Mouse (Mus musculus): ENCODE data around the gene Psma6.
A peak's percentile ranks its signal among the peaks of the same experiment; 100 is the strongest.
"Not testable (repeated sequence)": the region's sequence is repeated elsewhere in the genome, so short reads cannot be mapped to it uniquely, and the experiment has no call there.

Gene Psma6

GRCm38 (mm10) chr12:55384023-55384749 is at the start of gene Psma6:
Gene Psma6, plus strand, starts transcription at chr12:55384222.
- Histone ChIP-seq H3K36me3 (ENCODE audit: control insufficient read depth, insufficient read depth, low read length, poor library complexity, severe bottlenecking) (no peaks in the 10 kb centered on the region), H3K27me3 (ENCODE audit: control insufficient read depth, insufficient read depth, low read length, poor library complexity, severe bottlenecking) (no peaks in the 10 kb centered on the region)
- no peak for DNase-seq (ENCODE audit: low read depth, low spot score)

- not testable (repeated sequence) for DNase-seq (ENCODE audit: low read depth, low spot score); H3K36me3 ChIP-seq (ENCODE audit: control insufficient read depth, insufficient read depth, low read length, poor library complexity, severe bottlenecking); H3K27me3 ChIP-seq (ENCODE audit: control insufficient read depth, insufficient read depth, low read length, poor library complexity, severe bottlenecking)
Measured at GRCm38 (mm10) chr12:55338490-55338889, 45.5 kb upstream of the Psma6 start.

GRCm38 (mm10) chr12:55343045-55343444 is 41.0 kb upstream of the Psma6 start:
- DNase-seq (ENCODE audit: low read depth, low spot score); H3K27me3 ChIP-seq (ENCODE audit: control insufficient read depth, insufficient read depth, low read length, poor library complexity, severe bottlenecking); H3K36me3 ChIP-seq (ENCODE audit: control insufficient read depth, insufficient read depth, low read length, poor library complexity, severe bottlenecking): not testable (repeated sequence)

- DNase-seq (ENCODE audit: low read depth, low spot score): no peak
- no peaks in the 10 kb centered on the region for H3K36me3 ChIP-seq (ENCODE audit: control insufficient read depth, insufficient read depth, low read length, poor library complexity, severe bottlenecking)
- H3K27me3 ChIP-seq (ENCODE audit: control insufficient read depth, insufficient read depth, low read length, poor library complexity, severe bottlenecking): no peaks in the 10 kb centered on the region
Measured at GRCm38 (mm10) chr12:55343998-55344397, 40.0 kb upstream of the Psma6 start.

- no peak for DNase-seq (ENCODE audit: low read depth, low spot score)
- no peaks in the 10 kb centered on the region for H3K36me3 ChIP-seq (ENCODE audit: control insufficient read depth, insufficient read depth, low read length, poor library complexity, severe bottlenecking)
Measured at GRCm38 (mm10) chr12:55344583-55344982, 39.4 kb upstream of the Psma6 start.

GRCm38 (mm10) chr12:55353423-55353822 is 30.6 kb upstream of the Psma6 start:
- Histone ChIP-seq H3K36me3 (ENCODE audit: control insufficient read depth, insufficient read depth, low read length, poor library complexity, severe bottlenecking) (no peaks in the 10 kb centered on the region), H3K27me3 (ENCODE audit: control insufficient read depth, insufficient read depth, low read length, poor library complexity, severe bottlenecking) (no peaks in the 10 kb centered on the region)
- DNase-seq (ENCODE audit: low read depth, low spot score): no peak

More at GRCm38 (mm10) chr12:55344583-55344982, 39.4 kb upstream of the Psma6 start:
- H3K27me3 ChIP-seq (ENCODE audit: control insufficient read depth, insufficient read depth, low read length, poor library complexity, severe bottlenecking): no peaks in the 10 kb centered on the region

- Histone ChIP-seq H3K27me3 (ENCODE audit: control insufficient read depth, insufficient read depth, low read length, poor library complexity, severe bottlenecking) (no peaks in the 10 kb centered on the region), H3K36me3 (ENCODE audit: control insufficient read depth, insufficient read depth, low read length, poor library complexity, severe bottlenecking) (no peaks in the 10 kb centered on the region)
- peak; percentile 70 for DNase-seq (ENCODE audit: low read depth, low spot score)
Measured at GRCm38 (mm10) chr12:55354904-55355303, 29.1 kb upstream of the Psma6 start.

GRCm38 (mm10) chr12:55357303-55357702 is 26.7 kb upstream of the Psma6 start:
- no peaks in the 10 kb centered on the region for H3K36me3 ChIP-seq (ENCODE audit: control insufficient read depth, insufficient read depth, low read length, poor library complexity, severe bottlenecking)
- H3K27me3 ChIP-seq (ENCODE audit: control insufficient read depth, insufficient read depth, low read length, poor library complexity, severe bottlenecking): no peaks in the 10 kb centered on the region
- DNase-seq (ENCODE audit: low read depth, low spot score): no peak

GRCm38 (mm10) chr12:55360929-55361328 is 23.1 kb upstream of the Psma6 start:
- DNase-seq (ENCODE audit: low read depth, low spot score): peak; percentile 17
- Histone ChIP-seq H3K36me3 (ENCODE audit: control insufficient read depth, insufficient read depth, low read length, poor library complexity, severe bottlenecking) (no peaks in the 10 kb centered on the region), H3K27me3 (ENCODE audit: control insufficient read depth, insufficient read depth, low read length, poor library complexity, severe bottlenecking) (no peaks in the 10 kb centered on the region)

GRCm38 (mm10) chr12:55365083-55365482 is 18.9 kb upstream of the Psma6 start:
- Histone ChIP-seq H3K36me3 (ENCODE audit: control insufficient read depth, insufficient read depth, low read length, poor library complexity, severe bottlenecking) (no peaks in the 10 kb centered on the region), H3K27me3 (ENCODE audit: control insufficient read depth, insufficient read depth, low read length, poor library complexity, severe bottlenecking) (no peaks in the 10 kb centered on the region)
- DNase-seq (ENCODE audit: low read depth, low spot score): no peak

GRCm38 (mm10) chr12:55372424-55373055 is 11.5 kb upstream of the Psma6 start:
- DNase-seq (ENCODE audit: low read depth, low spot score): peak; percentile 67
- Histone ChIP-seq H3K36me3 (ENCODE audit: control insufficient read depth, insufficient read depth, low read length, poor library complexity, severe bottlenecking) (no peaks in the 10 kb centered on the region), H3K27me3 (ENCODE audit: control insufficient read depth, insufficient read depth, low read length, poor library complexity, severe bottlenecking) (no peaks in the 10 kb centered on the region)

GRCm38 (mm10) chr12:55376956-55377609 is 6.9 kb upstream of the Psma6 start:
- Histone ChIP-seq H3K36me3 (ENCODE audit: control insufficient read depth, insufficient read depth, low read length, poor library complexity, severe bottlenecking) (no peaks in the 10 kb centered on the region), H3K27me3 (ENCODE audit: control insufficient read depth, insufficient read depth, low read length, poor library complexity, severe bottlenecking) (no peaks in the 10 kb centered on the region)
- DNase-seq (ENCODE audit: low read depth, low spot score): no peak

- no peaks in the 10 kb centered on the region for H3K27me3 ChIP-seq (ENCODE audit: control insufficient read depth, insufficient read depth, low read length, poor library complexity, severe bottlenecking)
- H3K36me3 ChIP-seq (ENCODE audit: control insufficient read depth, insufficient read depth, low read length, poor library complexity, severe bottlenecking): no peaks in the 10 kb centered on the region
- DNase-seq (ENCODE audit: low read depth, low spot score): no peak
Measured at GRCm38 (mm10) chr12:55377610-55377980, 6.4 kb upstream of the Psma6 start.

GRCm38 (mm10) chr12:55384826-55385225 is 804 bp downstream of the Psma6 start:
- Histone ChIP-seq H3K27me3 (ENCODE audit: control insufficient read depth, insufficient read depth, low read length, poor library complexity, severe bottlenecking) (no peaks in the 10 kb centered on the region), H3K36me3 (ENCODE audit: control insufficient read depth, insufficient read depth, low read length, poor library complexity, severe bottlenecking) (no peaks in the 10 kb centered on the region)
- no peak for DNase-seq (ENCODE audit: low read depth, low spot score)

- H3K27me3 ChIP-seq (ENCODE audit: control insufficient read depth, insufficient read depth, low read length, poor library complexity, severe bottlenecking): no peaks in the 10 kb centered on the region
- no peak for DNase-seq (ENCODE audit: low read depth, low spot score)
- no peaks in the 10 kb centered on the region for H3K36me3 ChIP-seq (ENCODE audit: control insufficient read depth, insufficient read depth, low read length, poor library complexity, severe bottlenecking)
Measured at GRCm38 (mm10) chr12:55385931-55386330, 1.9 kb downstream of the Psma6 start.
